Mouse (Mus musculus): ENCODE data around the gene Pola2. TPM values are rescaled to one million over a fixed set of nuclear protein-coding genes. Genes with fewer than 3 reads are reported as not detected.

Gene Pola2
- polyA plus RNA-seq (2015; fragmentation: Illumina TruSeq; extraction: RNeasy Lipid Tissue Mini Kit (QIAGEN cat#74804); ENCODE audit: insufficient read depth, low replicate concordance), result 30.6 TPM

GRCm38 (mm10) chr19:5963883-5964562 is at the start of gene Pola2:
Gene Pola2 (minus strand): TSS chr19:5964202.

GRCm38 (mm10) chr19:5986043-5986442 is 22.0 kb upstream of the Pola2 start, which contains the start of gene Slc22a20:
Gene Slc22a20 (minus strand): TSS chr19:5986143.

DNA sequence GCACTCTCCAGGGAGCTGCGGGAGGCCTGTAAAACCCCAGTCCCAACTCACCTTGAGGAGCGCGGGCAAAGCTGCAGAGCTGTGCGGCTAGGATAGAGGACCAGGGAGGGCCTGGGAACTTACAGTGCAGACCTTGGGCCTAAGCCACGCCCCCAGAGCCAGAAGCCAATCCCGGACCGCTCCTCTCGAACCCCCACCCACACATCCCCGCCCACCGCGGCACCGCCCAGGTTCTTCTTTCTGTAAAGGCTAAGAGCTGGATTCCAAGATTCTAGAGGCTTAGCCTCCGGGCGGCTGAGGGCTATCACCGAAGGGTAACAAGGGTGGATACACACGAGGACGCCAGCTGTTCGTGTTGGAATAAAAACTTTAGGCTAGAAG is 39.3 kb downstream of the Pola2 start, which contains the start of gene Cdc42ep2:
TSS of gene Cdc42ep2 (minus strand) at position 104 of the 381 bp plus-strand sequence.

GRCm38 (mm10) chr19:5913007-5913719 is 50.8 kb downstream of the Pola2 start, which contains the start of gene Dpf2:
Gene Dpf2 (minus strand): TSS chr19:5913010.

GRCm38 (mm10) chr19:5894002-5894678 is 69.9 kb downstream of the Pola2 start, which contains the start of gene Tigd3:
Gene Tigd3 (minus strand): TSS chr19:5894149.

Other genes with a start within 250 kb of the Pola2 start
- gene Ehbp1l1, start 237.9 kb downstream of the Pola2 start, polyA plus RNA-seq (2015; fragmentation: Illumina TruSeq; extraction: RNeasy Lipid Tissue Mini Kit (QIAGEN cat#74804); ENCODE audit: insufficient read depth, low replicate concordance), result 29.0 TPM
- gene Fam89b, start 234.5 kb downstream of the Pola2 start, polyA plus RNA-seq (2015; fragmentation: Illumina TruSeq; extraction: RNeasy Lipid Tissue Mini Kit (QIAGEN cat#74804); ENCODE audit: insufficient read depth, low replicate concordance), result 8.4 TPM
- gene Ltbp3, start 223.3 kb downstream of the Pola2 start, polyA plus RNA-seq (2015; fragmentation: Illumina TruSeq; extraction: RNeasy Lipid Tissue Mini Kit (QIAGEN cat#74804); ENCODE audit: insufficient read depth, low replicate concordance), result 9.0 TPM
- gene Scyl1, start 192.8 kb downstream of the Pola2 start, polyA plus RNA-seq (2015; fragmentation: Illumina TruSeq; extraction: RNeasy Lipid Tissue Mini Kit (QIAGEN cat#74804); ENCODE audit: insufficient read depth, low replicate concordance), result 17.1 TPM
- gene Frmd8, start 88.9 kb downstream of the Pola2 start, polyA plus RNA-seq (2015; fragmentation: Illumina TruSeq; extraction: RNeasy Lipid Tissue Mini Kit (QIAGEN cat#74804); ENCODE audit: insufficient read depth, low replicate concordance), result 18.0 TPM
- 35.5 TPM for gene Slc25a45, start 86.4 kb downstream of the Pola2 start, polyA plus RNA-seq (2015; fragmentation: Illumina TruSeq; extraction: RNeasy Lipid Tissue Mini Kit (QIAGEN cat#74804); ENCODE audit: insufficient read depth, low replicate concordance)
- 0.84 TPM for gene Tigd3, start 70.1 kb downstream of the Pola2 start, polyA plus RNA-seq (2015; fragmentation: Illumina TruSeq; extraction: RNeasy Lipid Tissue Mini Kit (QIAGEN cat#74804); ENCODE audit: insufficient read depth, low replicate concordance)
- 103 TPM for gene Dpf2, start 51.2 kb downstream of the Pola2 start, polyA plus RNA-seq (2015; fragmentation: Illumina TruSeq; extraction: RNeasy Lipid Tissue Mini Kit (QIAGEN cat#74804); ENCODE audit: insufficient read depth, low replicate concordance)
- gene Cdc42ep2, start 39.4 kb downstream of the Pola2 start, polyA plus RNA-seq (2015; fragmentation: Illumina TruSeq; extraction: RNeasy Lipid Tissue Mini Kit (QIAGEN cat#74804); ENCODE audit: insufficient read depth, low replicate concordance), result 6.4 TPM
- not detected for gene Slc22a20, start 21.9 kb upstream of the Pola2 start, polyA plus RNA-seq (2015; fragmentation: Illumina TruSeq; extraction: RNeasy Lipid Tissue Mini Kit (QIAGEN cat#74804); ENCODE audit: insufficient read depth, low replicate concordance)
- 28.9 TPM for gene Capn1, start 51.7 kb upstream of the Pola2 start, polyA plus RNA-seq (2015; fragmentation: Illumina TruSeq; extraction: RNeasy Lipid Tissue Mini Kit (QIAGEN cat#74804); ENCODE audit: insufficient read depth, low replicate concordance)
- 42.1 TPM for gene Syvn1, start 82.4 kb upstream of the Pola2 start, polyA plus RNA-seq (2015; fragmentation: Illumina TruSeq; extraction: RNeasy Lipid Tissue Mini Kit (QIAGEN cat#74804); ENCODE audit: insufficient read depth, low replicate concordance)
- 48.0 TPM for gene Mrpl49, start 93.6 kb upstream of the Pola2 start, polyA plus RNA-seq (2015; fragmentation: Illumina TruSeq; extraction: RNeasy Lipid Tissue Mini Kit (QIAGEN cat#74804); ENCODE audit: insufficient read depth, low replicate concordance)
- gene Fau, start 93.6 kb upstream of the Pola2 start, polyA plus RNA-seq (2015; fragmentation: Illumina TruSeq; extraction: RNeasy Lipid Tissue Mini Kit (QIAGEN cat#74804); ENCODE audit: insufficient read depth, low replicate concordance), result 1,233 TPM
- gene Znhit2, start 97.0 kb upstream of the Pola2 start, polyA plus RNA-seq (2015; fragmentation: Illumina TruSeq; extraction: RNeasy Lipid Tissue Mini Kit (QIAGEN cat#74804); ENCODE audit: insufficient read depth, low replicate concordance), result 0.99 TPM
- gene Tm7sf2, start 104.2 kb upstream of the Pola2 start, polyA plus RNA-seq (2015; fragmentation: Illumina TruSeq; extraction: RNeasy Lipid Tissue Mini Kit (QIAGEN cat#74804); ENCODE audit: insufficient read depth, low replicate concordance), result 8.7 TPM
- 47.4 TPM for gene Vps51, start 113.0 kb upstream of the Pola2 start, polyA plus RNA-seq (2015; fragmentation: Illumina TruSeq; extraction: RNeasy Lipid Tissue Mini Kit (QIAGEN cat#74804); ENCODE audit: insufficient read depth, low replicate concordance)
- gene Tmem262, start 115.8 kb upstream of the Pola2 start, polyA plus RNA-seq (2015; fragmentation: Illumina TruSeq; extraction: RNeasy Lipid Tissue Mini Kit (QIAGEN cat#74804); ENCODE audit: insufficient read depth, low replicate concordance), result not detected
- gene Gm28374, start 118.1 kb upstream of the Pola2 start, polyA plus RNA-seq (2015; fragmentation: Illumina TruSeq; extraction: RNeasy Lipid Tissue Mini Kit (QIAGEN cat#74804); ENCODE audit: insufficient read depth, low replicate concordance), result not detected
- 12.9 TPM for gene Zfpl1, start 120.8 kb upstream of the Pola2 start, polyA plus RNA-seq (2015; fragmentation: Illumina TruSeq; extraction: RNeasy Lipid Tissue Mini Kit (QIAGEN cat#74804); ENCODE audit: insufficient read depth, low replicate concordance)
- gene Cdca5, start 120.8 kb upstream of the Pola2 start, polyA plus RNA-seq (2015; fragmentation: Illumina TruSeq; extraction: RNeasy Lipid Tissue Mini Kit (QIAGEN cat#74804); ENCODE audit: insufficient read depth, low replicate concordance), result 8.2 TPM
- gene AC131692.1, start 130.2 kb upstream of the Pola2 start, polyA plus RNA-seq (2015; fragmentation: Illumina TruSeq; extraction: RNeasy Lipid Tissue Mini Kit (QIAGEN cat#74804); ENCODE audit: insufficient read depth, low replicate concordance), result 0.47 TPM
- not detected for gene Naaladl1, start 141.6 kb upstream of the Pola2 start, polyA plus RNA-seq (2015; fragmentation: Illumina TruSeq; extraction: RNeasy Lipid Tissue Mini Kit (QIAGEN cat#74804); ENCODE audit: insufficient read depth, low replicate concordance)
- gene Sac3d1, start 154.4 kb upstream of the Pola2 start, polyA plus RNA-seq (2015; fragmentation: Illumina TruSeq; extraction: RNeasy Lipid Tissue Mini Kit (QIAGEN cat#74804); ENCODE audit: insufficient read depth, low replicate concordance), result 4.3 TPM
- gene Snx15, start 164.1 kb upstream of the Pola2 start, polyA plus RNA-seq (2015; fragmentation: Illumina TruSeq; extraction: RNeasy Lipid Tissue Mini Kit (QIAGEN cat#74804); ENCODE audit: insufficient read depth, low replicate concordance), result 16.4 TPM
- 1.8 TPM for gene Batf2, start 176.8 kb upstream of the Pola2 start, polyA plus RNA-seq (2015; fragmentation: Illumina TruSeq; extraction: RNeasy Lipid Tissue Mini Kit (QIAGEN cat#74804); ENCODE audit: insufficient read depth, low replicate concordance)
- 11.0 TPM for gene Arl2, start 177.3 kb upstream of the Pola2 start, polyA plus RNA-seq (2015; fragmentation: Illumina TruSeq; extraction: RNeasy Lipid Tissue Mini Kit (QIAGEN cat#74804); ENCODE audit: insufficient read depth, low replicate concordance)
- not detected for gene Majin, start 220.2 kb upstream of the Pola2 start, polyA plus RNA-seq (2015; fragmentation: Illumina TruSeq; extraction: RNeasy Lipid Tissue Mini Kit (QIAGEN cat#74804); ENCODE audit: insufficient read depth, low replicate concordance)